Mouse (Mus musculus) CD4-positive, CD25-positive, alpha-beta regulatory T cell (primary cell): Measurements from ENCODE around the gene C130079G13Rik. TPM values are rescaled to one million over a fixed set of nuclear protein-coding genes. Genes with fewer than 3 reads are reported as not detected.

Source experiments
- polyA plus RNA-seq: library from polyadenylated mRNA; unstranded; fragments of 100-300 nt; shearing (Covaris generic); gene quantifications from one replicate; pipeline ENCODE4 v1.2.1, GENCODE M21; 2017

Gene C130079G13Rik
- polyA plus RNA-seq = not detected

GRCm38 (mm10) chr3:59924914-59925313, at the start of gene C130079G13Rik:
Gene C130079G13Rik, plus strand, starts transcription at chr3:59925214.

Other genes starting within 250 kb of the C130079G13Rik start
- gene Gm5538, start 195.4 kb upstream of the C130079G13Rik start, polyA plus RNA-seq = 0.19 TPM
- not detected for gene Gm8298, start 64.2 kb upstream of the C130079G13Rik start, polyA plus RNA-seq
- not detected for gene Aadacl2, start 81.5 kb downstream of the C130079G13Rik start, polyA plus RNA-seq
- gene Aadac, start 100.5 kb downstream of the C130079G13Rik start, polyA plus RNA-seq = not detected
- gene Sucnr1, start 156.7 kb downstream of the C130079G13Rik start, polyA plus RNA-seq = not detected